Mouse (Mus musculus): ENCODE data around the gene Cmbl.
A peak's percentile ranks its signal among the peaks of the same experiment; 100 is the strongest.
"Not testable (repeated sequence)": the region's sequence is repeated elsewhere in the genome, so short reads cannot be mapped to it uniquely, and the experiment has no call there.

Gene Cmbl

DNA sequence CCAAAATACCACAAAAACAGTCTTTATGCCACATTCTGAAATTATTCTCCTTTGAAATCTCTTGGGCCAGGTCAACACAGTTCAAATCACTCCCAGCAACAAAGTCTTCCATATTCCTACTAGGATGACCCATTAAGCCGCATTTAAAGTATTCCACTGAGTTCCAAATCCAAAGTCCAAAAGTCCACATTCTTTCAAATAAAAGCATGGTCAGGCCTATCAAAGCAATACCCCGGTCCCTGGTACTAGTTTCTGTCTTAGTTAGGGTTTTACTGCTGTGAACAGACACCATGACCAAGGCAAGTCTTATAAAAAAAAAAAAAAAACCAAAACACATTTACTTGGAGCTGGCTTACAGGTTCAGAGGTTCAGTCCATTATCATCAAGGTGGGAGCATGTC is 15.9 kb downstream of the Cmbl start:
- not testable (repeated sequence) for DNase-seq (ENCODE audit: low read depth, low spot score)

DNA sequence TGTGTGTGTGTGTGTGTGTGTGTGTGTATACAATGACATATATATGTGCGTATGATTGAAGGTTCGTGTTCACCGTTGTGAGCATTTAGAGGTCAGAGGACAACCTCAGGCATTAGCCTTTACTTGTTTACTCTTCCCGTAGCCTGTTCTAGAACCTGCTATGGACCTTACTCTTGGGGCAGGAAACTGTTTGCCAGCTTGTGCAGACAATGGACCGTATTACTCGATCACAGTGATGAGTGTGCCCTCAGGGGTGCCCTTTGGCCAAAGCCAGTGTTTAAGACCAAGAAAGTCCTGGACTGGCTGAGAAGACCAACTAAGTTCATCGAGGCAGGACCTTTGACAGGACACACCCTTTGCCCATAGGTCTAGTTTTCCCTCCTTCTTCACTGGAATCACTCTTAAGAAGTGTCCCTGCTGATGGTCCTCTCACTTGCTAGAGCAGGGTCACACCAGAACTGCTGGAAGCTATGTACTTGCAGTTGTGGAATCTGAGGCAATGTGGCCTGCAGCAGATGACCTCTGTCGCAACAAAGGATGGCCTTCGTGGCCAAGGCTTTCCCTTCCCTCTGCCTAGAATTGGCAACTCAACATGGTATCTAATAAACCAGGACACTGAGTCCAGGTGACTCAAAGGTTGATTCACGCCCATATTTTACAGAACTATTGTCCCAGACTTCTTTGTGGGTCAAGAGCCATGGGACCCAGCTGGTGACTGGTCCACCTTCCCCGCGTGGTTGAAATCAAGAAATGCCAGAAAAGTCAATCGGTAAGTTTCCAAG is 18.3 kb downstream of the Cmbl start:
- no peak for DNase-seq (ENCODE audit: low read depth, low spot score)

DNA sequence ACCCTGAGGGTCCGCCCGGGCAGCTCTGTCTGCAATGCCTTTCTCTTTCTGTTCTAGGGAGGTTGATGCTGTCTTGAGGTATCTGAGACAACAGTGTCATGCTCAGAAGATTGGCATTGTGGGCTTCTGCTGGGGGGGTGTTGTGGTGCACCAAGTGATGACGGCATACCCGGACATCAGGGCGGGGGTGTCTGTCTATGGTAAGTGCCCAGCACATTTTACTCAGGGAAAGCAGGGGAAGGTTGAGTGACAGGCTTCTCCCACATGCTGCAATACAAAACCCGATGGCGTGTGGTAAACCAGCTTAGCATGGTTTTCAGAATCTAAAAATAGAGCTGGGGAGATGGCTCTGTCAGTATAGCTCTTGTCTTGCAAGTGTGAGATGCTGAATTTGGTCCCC is 20.0 kb downstream of the Cmbl start:
- no peak for DNase-seq (ENCODE audit: low read depth, low spot score)

DNA sequence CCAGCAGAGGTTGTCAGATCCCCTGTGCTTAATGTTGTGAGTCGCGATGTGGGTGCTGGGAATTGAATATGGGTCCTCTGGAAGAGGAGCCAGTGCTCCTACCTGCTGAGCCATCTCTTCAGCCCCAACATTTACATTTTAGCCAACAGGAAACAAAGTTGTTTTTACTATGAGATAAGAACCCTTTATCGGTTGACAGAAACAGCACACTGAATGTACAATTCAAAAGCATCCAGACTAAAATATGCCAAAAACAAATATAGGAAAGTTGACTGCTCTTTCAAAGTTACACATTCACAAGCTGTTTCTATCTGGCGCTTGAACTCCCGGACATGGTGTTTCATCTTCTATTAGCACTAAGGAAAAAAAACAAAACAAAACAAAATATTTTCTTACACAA is 20.9 kb downstream of the Cmbl start:
- DNase-seq (ENCODE audit: low read depth, low spot score) = no peak

DNA sequence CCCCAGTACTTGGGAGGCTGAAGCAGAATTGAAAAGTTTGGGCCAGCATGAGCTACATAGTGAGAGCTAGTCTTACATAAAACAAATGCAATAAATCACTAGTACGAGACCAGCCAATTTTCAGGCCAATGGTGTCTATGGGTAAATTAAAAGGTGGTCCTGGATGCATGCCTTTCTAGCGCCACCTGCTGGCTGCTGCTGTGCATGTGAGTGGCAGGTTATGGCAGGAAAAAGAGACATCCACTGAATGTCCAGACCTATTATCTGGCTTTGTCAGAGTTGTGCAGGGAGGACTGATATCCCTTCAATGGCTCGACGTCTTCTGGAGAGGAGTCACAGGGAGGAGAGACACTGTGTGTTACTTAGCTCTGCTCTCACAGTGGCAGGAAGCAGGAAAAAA is 21.3 kb downstream of the Cmbl start:
- DNase-seq (ENCODE audit: low read depth, low spot score) = peak; percentile 89

DNA sequence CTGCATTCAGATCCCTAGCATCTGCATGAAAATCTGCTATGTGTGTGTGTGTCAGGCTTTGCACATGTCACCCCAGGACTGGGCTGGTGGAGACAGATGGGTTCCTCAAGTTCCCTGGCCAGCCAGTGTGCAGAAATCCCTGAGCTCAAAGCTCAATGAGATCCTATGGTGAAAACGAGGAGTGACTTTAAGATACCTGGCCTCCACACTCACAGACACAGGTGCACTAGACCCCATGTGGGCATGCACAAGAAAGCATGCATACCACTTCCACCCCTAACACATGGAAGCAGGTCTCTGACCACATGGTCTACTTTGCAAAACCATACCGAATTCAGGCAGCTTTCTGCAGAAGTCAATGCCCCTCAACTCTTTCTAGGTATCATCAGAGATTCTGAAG is 22.6 kb downstream of the Cmbl start:
- DNase-seq (ENCODE audit: low read depth, low spot score) = no peak

DNA sequence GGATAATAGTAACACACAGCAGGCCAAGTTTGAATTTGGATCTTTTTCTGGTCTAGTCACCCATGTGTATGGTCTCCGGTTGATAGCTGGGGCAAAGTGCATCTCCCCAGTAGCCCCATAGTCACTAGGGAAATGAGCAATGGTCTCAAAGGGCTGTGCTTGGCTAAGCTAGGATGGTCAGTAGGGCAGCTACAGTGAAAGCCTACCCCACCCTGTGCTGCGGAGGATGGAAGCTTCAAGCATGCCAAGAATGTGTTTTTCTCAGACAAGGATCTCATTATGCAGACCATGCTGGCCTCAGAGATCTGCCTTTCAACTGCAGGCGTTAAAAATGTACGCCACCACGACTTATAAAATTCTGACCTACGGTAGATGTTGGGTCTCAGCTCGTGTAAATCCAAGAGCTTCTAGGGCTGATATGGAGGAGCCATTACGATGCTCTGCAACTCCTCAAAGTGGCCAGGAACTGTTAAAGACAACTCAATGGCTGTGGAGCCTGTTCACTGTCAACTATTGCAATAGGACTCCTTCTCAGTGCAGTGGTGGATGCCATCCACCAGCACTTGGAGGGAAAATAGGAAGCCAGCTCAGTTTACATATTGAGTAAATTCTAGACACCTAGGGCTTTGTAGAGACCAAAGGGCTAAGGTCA is 23.9 kb downstream of the Cmbl start:
- DNase-seq (ENCODE audit: low read depth, low spot score) = no peak

DNA sequence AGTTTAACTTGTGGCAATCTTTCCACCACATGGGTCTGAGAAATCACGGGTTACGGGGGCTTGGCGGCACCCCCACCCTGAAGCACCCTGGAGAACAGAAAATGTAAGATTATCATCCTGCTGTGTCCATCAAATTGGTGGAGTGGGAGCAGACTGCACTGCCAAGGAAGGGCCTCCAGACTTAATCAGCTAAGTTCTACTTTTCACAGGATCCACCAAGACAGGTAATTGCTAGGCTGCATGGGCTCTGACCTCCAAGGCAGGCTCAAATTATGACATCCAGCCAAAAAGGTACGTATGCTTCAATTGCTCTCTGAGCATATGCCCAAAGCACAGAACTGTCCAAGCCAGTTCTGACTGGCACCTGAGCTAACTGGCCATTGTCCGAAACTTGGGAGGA is 25.0 kb downstream of the Cmbl start:
- no peak for DNase-seq (ENCODE audit: low read depth, low spot score)

DNA sequence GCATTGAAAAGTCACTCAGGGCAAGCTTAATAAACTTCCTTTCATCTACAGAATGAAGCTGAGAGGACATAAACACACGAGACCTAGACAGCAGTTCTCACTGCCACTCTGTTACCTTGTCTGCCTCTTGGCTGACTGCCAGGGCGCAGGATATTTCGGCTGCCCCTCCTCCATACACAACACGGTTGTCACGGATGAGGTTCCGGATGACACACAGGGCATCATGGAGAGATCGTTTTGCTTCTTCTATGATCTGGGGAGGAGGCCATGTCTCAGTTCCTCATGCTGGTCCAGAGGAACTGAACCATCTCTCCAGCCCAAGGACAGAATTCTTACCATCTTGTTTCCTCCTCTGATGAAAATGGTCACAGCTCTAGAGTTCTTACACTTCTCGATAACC is 27.3 kb downstream of the Cmbl start:
- DNase-seq (ENCODE audit: low read depth, low spot score) = no peak

DNA sequence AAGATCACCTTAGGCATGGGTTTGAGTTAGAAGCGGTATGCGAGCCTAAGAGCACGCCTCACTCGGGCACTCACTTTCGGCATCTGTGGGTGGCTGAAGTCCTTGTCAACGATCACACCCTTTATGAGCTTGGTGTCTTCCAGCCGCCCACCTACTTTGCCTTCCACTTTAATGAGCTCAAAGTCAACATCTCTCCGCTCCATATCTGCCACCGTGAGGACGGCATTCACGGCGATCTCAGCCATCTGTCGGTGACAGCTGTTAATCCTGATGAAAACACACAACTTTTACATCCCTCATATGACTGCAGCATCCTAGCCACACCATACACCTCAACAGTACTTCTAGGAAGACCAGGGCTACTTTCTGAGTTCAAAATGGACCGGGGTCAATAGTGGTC is 29.1 kb downstream of the Cmbl start:
- no peak for DNase-seq (ENCODE audit: low read depth, low spot score)

DNA sequence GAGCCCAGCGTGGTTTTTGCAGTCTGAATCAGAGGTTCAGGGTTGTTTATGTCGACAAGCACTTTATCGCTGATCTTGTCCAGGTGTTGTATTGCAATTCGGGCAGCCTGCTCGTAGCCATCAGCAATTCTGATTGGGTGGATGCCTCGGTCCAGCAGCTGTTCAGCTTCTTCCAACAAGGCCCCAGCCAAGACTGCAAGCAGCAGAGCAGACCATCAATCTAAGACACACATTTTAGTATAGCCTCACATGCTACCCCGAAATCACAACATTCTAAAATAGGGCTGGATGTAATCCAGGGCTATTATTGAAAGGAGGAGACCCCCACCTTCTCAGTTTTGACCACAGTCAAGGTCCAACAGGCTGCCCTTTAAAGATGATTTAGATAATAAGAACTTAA is 30.5 kb downstream of the Cmbl start:
- DNase-seq (ENCODE audit: low read depth, low spot score) = no peak

DNA sequence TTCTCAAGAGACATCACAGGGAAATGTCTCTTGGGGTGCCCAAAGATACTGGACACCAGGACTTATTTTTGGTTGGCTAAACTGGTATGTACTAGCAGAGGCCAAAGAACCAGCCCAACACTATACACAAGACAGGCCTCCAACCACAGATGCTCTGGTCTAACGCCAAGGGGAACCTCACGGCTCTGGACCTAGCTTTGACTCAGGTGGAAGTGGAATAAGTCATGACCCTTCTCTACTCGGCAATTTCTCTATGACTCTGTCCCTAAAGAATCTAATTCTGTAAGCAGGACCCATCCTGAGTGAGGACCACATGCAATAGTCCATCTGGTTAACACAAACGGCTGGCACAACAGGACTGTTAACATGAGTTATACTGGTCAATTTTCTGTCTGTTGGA is 34.6 kb downstream of the Cmbl start:
- DNase-seq (ENCODE audit: low read depth, low spot score) = no peak

DNA sequence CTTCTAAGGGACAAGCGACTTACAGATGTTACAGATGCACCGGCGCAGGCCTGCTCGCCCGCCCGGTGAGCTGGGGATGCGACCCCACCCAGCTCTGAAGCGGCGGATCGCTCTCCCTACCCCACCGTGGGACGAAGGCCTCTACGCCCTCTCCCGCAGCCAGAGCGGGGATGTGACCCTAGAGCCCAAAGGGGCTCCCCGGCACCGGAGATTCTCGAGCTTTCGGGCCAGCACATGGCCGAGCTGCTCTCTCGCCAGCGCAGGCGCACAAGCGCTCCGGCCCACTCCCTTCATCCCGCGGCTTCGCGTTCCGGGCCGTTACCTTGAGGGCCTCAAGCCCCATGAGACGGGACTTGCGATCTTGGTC is 36.1 kb downstream of the Cmbl start:
- DNase-seq (ENCODE audit: low read depth, low spot score) = no peak

DNA sequence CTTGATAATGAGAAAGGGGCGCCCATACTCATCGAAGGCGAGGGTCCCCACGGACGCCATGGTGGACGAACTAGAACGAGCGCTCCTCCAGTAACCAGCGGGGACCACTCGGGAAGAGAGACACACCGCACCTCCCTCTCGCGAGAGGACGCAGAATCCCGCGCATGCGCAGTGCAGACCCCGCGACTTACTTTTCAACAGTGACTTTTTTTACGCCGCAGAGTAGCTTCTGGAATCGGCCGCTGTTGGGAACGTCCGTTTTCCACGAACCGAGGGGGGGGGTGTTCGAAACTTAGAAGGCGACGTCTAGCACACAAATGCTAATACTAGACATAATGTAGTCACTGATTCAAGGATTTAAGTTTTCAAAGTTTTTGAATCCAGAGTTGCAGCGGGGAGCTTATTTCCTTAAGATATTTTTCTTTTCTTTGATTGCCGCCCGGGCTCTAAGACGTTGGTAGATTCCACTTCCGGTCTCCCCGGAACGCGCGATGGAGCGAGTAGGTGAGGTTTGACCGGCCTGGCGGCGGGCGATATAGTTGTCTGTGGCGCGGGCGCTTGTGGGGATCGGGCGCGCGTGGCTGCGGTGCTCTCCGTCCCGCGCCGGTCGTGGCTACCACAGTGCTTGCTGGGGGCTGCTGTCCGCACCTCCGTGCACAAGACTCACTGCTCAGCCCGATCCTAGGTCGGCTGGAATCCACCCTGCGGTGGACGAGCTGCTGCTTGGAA is 36.6 kb downstream of the Cmbl start, which contains the start of the genes Cct5 and Fam173b:
TSS of gene Cct5 (minus strand) at position 159 of the 729 bp plus-strand sequence.
TSS of gene Fam173b (plus strand) at position 207 of the 729 bp plus-strand sequence.
- DNase-seq (ENCODE audit: low read depth, low spot score) = peak; percentile 99

DNA sequence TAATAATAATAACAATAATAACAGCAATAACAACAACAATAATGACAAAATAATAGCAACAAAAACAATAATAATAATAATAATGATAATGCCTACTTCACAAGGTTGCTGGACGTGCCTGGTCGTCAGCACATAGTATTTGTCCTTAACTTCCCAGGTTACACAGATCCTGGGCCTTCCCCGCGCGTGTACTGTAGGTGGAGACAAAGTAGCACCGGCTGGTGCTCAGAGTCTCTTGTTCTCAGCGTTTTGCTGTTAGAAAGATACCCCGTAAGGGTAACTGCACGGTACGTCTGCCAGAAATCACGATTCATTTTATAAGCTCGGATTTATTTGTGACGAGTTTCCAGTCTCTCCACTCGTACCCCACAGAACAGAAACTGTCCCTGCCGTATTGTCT is 37.2 kb downstream of the Cmbl start:
- no peak for DNase-seq (ENCODE audit: low read depth, low spot score)

DNA sequence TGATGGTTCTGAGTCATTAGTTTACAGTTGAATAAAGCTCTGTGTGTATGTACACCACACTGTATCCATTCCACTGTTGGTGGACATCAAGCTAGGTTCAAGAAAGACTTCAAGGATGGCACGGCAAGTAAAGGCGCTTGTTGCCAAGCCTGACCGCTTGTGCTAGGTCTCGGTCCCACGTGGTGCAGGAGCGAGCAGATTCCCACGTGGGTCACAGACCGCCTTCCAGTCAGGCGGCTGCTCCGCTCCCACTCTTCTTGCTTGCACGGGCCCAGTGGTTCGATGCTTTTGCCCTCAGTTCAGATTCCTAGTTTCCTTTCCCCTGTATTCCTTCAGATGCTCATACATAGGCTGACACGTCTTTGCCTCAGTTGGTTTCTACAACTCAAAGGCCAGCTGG is 37.9 kb downstream of the Cmbl start:
- peak; percentile 44 for DNase-seq (ENCODE audit: low read depth, low spot score)

DNA sequence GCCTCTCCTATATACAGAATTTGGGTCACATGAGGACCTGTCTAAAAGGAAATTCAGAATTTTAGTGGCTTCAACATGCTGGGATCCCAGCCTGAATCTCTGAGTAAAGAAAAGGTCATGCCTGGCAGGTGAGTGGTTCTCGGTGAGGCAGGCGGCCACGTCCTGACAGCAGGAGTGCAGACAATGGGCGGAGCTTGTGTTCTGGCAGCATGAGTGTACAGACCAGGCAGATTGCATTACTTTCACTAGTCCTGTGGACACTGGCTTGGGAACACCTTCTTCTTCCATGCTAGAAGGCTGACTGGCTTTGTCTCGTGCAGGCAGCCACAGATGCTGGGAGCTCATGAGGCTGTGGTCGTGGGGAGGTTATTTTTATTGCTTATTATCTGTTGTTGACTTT is 41.6 kb downstream of the Cmbl start:
- no peak for DNase-seq (ENCODE audit: low read depth, low spot score)

DNA sequence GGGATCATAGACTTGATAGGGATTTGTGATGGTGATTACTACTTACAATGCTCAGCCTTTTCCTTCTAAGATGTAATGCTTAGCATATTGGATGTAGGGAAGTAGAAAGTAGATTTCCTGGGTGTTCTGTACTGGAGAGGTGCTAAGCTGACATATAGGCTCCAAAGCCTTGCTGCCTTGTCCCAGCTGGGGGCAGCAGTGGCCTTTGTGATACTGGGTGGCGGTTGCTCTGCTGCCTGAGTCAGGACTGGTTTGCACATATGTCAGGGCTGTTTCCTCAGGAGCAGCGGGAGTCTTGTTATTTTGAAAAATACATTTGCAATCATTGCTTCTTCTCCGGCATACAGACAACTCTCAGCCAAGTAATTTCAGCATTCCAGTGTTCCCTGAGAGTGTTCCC is 45.8 kb downstream of the Cmbl start:
- DNase-seq (ENCODE audit: low read depth, low spot score) = peak; percentile 46

DNA sequence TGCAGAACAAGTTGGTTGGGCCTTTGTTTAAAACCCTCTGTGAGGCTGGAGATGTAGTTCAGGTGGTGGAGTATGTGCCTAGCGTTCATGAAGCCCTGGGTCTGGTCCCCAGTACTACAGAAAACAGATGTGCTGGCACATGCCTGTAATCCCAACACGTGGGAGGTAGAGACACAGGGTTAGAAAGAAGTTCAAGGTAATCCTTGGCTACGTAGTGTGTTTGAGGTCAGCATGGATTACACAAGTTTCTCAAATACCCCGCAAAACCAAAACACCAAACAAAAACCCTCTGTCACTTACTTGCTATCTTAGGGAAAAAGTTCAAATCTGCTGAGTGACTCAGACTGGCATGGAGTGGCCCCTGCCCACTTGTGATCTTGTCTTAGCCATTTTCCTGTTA is 46.8 kb downstream of the Cmbl start:
- no peak for DNase-seq (ENCODE audit: low read depth, low spot score)

DNA sequence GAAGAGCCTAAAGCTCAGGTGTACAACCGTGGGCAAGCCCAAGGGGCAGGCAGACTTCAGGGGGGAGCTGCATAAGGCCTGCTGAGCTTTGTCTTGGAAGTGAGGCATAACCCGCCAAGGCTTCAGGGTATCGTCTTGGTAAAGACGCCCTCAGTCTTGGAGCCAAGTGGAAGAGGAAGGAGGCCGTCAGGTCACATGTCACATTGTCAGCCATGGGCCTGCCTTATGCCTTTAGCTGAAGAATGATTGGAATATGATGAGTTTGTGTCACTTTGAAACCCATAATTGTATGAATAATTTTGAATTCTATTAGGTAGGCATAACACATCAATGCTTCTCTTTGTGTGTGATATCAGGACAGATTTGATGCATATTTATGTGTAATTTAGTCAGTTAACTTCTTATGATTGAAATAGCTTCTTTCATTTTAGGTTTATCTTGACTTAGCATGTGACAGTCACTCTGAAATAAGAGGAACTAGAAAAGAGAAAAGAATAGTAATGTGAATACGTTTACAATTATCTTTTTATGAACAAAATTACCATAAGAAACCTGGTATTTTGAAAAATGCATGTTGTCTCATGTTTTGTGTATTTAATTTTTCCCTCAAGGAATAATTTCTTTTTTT is 48.8 kb downstream of the Cmbl start:
- no peak for DNase-seq (ENCODE audit: low read depth, low spot score)

DNA sequence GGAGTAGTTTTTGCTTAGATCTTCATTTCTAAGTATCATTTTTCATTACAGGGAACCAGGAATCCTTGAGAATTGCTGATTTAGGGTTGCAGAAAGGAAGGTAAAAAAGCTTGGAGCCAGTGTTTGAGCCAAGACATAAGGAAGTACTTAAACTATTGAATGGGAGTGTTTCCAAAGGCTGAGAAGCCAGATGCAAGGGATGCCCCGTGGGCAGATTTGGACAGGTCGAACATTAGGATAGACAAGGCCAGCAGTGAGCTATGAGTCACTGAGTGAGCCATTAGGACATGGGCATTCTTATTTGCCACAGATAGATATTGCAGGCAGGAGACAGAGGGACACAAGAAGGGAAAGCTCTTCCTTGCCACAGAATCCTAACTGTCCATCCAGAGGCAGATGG is 49.5 kb downstream of the Cmbl start:
- no peak for DNase-seq (ENCODE audit: low read depth, low spot score)

DNA sequence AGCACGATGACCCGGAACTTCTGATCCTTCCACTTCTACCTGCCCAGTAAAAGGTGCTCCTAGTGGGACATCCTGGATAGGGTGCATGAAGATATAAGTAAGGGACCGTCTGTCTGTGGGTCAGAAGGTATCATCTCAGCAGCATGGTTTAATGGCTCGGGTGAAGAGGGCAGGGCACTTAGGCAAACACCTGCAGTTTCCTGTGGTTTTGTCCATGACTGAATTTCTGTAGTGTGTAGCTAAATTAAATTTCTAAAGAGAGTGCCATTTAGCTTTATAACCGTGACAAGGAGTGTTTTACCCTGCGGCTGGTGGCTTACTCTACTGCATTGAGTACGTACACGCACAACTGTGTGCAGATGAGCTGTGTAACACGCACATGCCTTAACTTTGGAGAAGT is 52.1 kb downstream of the Cmbl start:
- no peak for DNase-seq (ENCODE audit: low read depth, low spot score)

Data from ZHBTc4 (cell line).